Mouse (Mus musculus) spleen, adult 12 weeks (tissue): Measurements from ENCODE around the gene Rpl13a.

ENCODE experiments used
- DNase-seq: peaks from one replicate; pipeline ENCODE4 v3.0.0; 2022; ENCODE audit warnings: low spot score

The Rpl13a gene

GRCm38 (mm10) chr7:45090251-45090977, 38.1 kb downstream of the Rpl13a start:
- DNase-seq: no peak

- DNase-seq: no peak
Measured at GRCm38 (mm10) chr7:45088597-45088996, 40.0 kb downstream of the Rpl13a start.

- DNase-seq: no peak
Measured at GRCm38 (mm10) chr7:45086084-45086483, 42.5 kb downstream of the Rpl13a start.

- DNase-seq: no peak
Measured at GRCm38 (mm10) chr7:45083300-45083890, 45.2 kb downstream of the Rpl13a start.

GRCm38 (mm10) chr7:45082401-45083299, 45.9 kb downstream of the Rpl13a start:
- DNase-seq: no peak

- DNase-seq: no peak
Measured at GRCm38 (mm10) chr7:45081016-45081415, 47.5 kb downstream of the Rpl13a start.

- peak; percentile 79 for DNase-seq
Measured at GRCm38 (mm10) chr7:45079856-45080255, 48.7 kb downstream of the Rpl13a start.

- DNase-seq: peak; percentile 60
Measured at GRCm38 (mm10) chr7:45078513-45078912, 50.0 kb downstream of the Rpl13a start.

- DNase-seq: no peak
Measured at GRCm38 (mm10) chr7:45077829-45078228, 50.7 kb downstream of the Rpl13a start.

GRCm38 (mm10) chr7:45077322-45077721, 51.2 kb downstream of the Rpl13a start:
- DNase-seq: no peak

GRCm38 (mm10) chr7:45076501-45076900, 52.1 kb downstream of the Rpl13a start:
- no peak for DNase-seq
